Mouse (Mus musculus) cerebellum, adult (tissue): ENCODE measurements at regions not wholly inside any gene's neighbourhood (a gene's known extent, or its start where the extent isn't known, plus 50 kb on each side); places are given as distances from the start of the nearest gene placed in this dataset.

Experiments
- ATAC-seq: cut with Nextera tagmentation; 2 replicates; pipeline ENCODE4 v1.9.2; 2017; ENCODE audit warnings: mild to moderate bottlenecking, moderate library complexity, mixed read lengths; ENCODE audit not compliant: insufficient number of reproducible peaks, low FRiP score, low TSS enrichment

- ATAC-seq: no peak
Measured at GRCm38 (mm10) chr13:113536306-113536705, 82.1 kb downstream of the Snx18 start.

- no peak for ATAC-seq
Measured at GRCm38 (mm10) chr13:113534664-113535455, 83.5 kb downstream of the Snx18 start.

GRCm38 (mm10) chr13:113533884-113534445 lies 84.4 kb downstream of the Snx18 start:
- ATAC-seq: no peak

- ATAC-seq: no peak
Measured at GRCm38 (mm10) chr13:113526997-113527396, 91.4 kb downstream of the Snx18 start.

- no peak for ATAC-seq
Measured at GRCm38 (mm10) chr13:113523503-113523902, 94.9 kb downstream of the Snx18 start.

GRCm38 (mm10) chr13:113518144-113518543 lies 100.2 kb downstream of the Snx18 start:
- no peak for ATAC-seq

- no peak for ATAC-seq
Measured at GRCm38 (mm10) chr13:113516102-113516501, 102.3 kb downstream of the Snx18 start.

- peak; percentile 61 for ATAC-seq
Measured at GRCm38 (mm10) chr13:113515162-113515600, 103.2 kb downstream of the Snx18 start.

GRCm38 (mm10) chr13:113509403-113510185 lies 108.8 kb downstream of the Snx18 start:
- peak; percentile 84 for ATAC-seq

- no peak for ATAC-seq
Measured at GRCm38 (mm10) chr13:113508124-113508728, 110.1 kb downstream of the Snx18 start.

- ATAC-seq: no peak
Measured at GRCm38 (mm10) chr13:113502528-113502927, 115.8 kb downstream of the Snx18 start.

GRCm38 (mm10) chr13:113502059-113502458 lies 116.3 kb downstream of the Snx18 start:
- no peak for ATAC-seq

GRCm38 (mm10) chr13:113500373-113500990 lies 117.9 kb downstream of the Snx18 start:
- ATAC-seq: no peak

- no peak for ATAC-seq
Measured at GRCm38 (mm10) chr13:113499079-113499710, 119.2 kb downstream of the Snx18 start.

- no peak for ATAC-seq
Measured at GRCm38 (mm10) chr13:113495595-113496285, 122.6 kb downstream of the Snx18 start.

GRCm38 (mm10) chr13:113495136-113495535 lies 123.2 kb downstream of the Snx18 start:
- ATAC-seq: no peak

GRCm38 (mm10) chr13:113494688-113495087 lies 123.7 kb downstream of the Snx18 start:
- ATAC-seq: no peak

GRCm38 (mm10) chr13:113489951-113490822 lies 128.2 kb downstream of the Snx18 start:
- ATAC-seq: peak; percentile 64
